Mouse (Mus musculus): ENCODE data around the gene Dhdds.

Dhdds gene

GRCm38 (mm10) chr4:134000466-134001438, at the start of gene Dhdds:
Gene Dhdds, minus strand, starts transcription at chr4:134000918.
- peak; percentile 85 to 94 for DNase-seq (ENCODE audit: low spot score in 2 of 2)

DNA sequence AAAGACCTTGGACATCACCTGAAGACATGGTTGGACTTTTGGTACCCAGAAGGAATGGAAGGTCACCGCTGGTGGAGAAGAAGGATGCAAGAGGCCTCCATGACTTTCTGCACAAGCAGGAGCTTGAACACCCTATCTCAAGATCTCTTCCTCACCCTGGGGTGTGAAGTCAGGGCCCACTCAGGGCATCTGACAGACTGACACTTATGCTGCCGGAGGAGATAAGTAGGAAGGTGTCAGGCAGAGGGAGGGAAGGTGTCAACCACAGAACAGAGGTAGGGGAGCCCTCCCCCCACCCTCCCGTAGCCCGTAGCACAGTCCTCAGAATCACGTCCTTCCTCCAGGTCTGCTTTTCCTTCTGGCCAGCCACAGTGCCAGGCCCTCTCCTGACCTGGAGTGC, 46.9 kb upstream of the Dhdds start:
- no peak for DNase-seq (ENCODE audit: low spot score in 2 of 2)

DNA sequence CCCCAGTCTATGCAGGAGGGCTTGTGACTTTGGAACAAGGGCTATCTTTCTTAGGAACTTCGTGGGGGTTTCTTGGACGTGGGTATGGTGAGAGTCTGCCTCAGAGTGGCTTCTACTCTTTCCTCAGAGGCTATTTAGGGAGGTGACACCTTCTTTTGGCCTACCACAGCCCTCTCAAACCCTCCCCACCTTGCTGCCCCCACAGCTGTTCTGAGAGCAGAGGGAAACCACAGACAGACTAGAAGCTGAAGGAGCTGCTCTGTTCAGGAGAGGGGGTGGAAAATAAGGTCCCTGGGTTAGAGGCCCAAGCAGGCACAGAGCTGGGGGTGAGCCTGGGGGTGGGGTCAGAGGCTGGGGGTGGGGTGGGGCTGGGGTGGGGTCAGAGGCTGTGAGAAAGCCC, 42.3 kb upstream of the Dhdds start:
- DNase-seq (ENCODE audit: low spot score in 2 of 2), result no peak

GRCm38 (mm10) chr4:134041317-134042123, 40.8 kb upstream of the Dhdds start:
- DNase-seq (ENCODE audit: low spot score in 2 of 2), result no peak

DNA sequence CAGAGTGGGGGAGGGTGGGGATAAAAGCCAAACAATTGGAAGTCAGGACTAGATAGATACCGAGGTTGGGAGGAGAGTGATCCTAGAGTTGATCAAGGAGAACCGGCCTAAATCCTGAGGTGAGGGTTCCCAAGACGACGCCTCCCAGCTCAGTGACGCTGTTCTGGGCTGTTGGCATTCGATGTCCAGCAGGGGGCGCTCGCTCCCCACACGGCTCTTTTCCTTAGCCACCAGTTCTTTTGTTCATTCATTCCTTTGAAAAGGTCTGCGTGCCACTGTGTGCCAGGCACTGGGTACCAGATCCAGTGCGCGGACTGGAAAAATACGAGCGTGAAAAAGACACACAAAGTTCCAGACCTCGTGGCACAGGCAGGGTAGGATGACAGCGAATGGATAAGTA, 35.2 kb upstream of the Dhdds start:
- DNase-seq (ENCODE audit: low spot score in 2 of 2), result peak; percentile 66 to 81

DNA sequence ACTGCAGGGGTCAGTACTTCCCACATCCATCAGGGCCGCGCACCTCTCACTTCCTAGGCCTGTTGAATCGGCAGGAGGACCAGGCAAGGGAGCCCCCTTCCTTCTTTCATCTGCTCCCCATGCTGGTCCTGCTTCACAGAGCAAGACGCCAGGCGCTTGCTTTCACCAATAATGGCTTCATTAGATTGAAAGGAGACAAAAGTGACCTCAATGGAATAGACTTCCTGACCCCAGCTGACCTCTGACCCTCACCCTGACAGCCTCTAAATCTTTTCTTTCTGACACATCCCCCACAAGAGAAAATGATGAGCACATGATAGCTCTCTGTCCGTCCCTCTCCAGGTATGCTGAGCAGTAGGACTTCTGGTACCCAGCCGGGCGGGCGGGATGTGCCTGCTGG, 25.1 kb upstream of the Dhdds start:
- DNase-seq (ENCODE audit: low spot score in 2 of 2), result no peak

GRCm38 (mm10) chr4:134020621-134021020, 19.9 kb upstream of the Dhdds start:
- DNase-seq (ENCODE audit: low spot score in 2 of 2), result peak in 1 of 2 experiments; percentile 43

GRCm38 (mm10) chr4:134019641-134020351, 19.1 kb upstream of the Dhdds start:
- peak in 1 of 2 experiments; percentile 42 for DNase-seq (ENCODE audit: low spot score in 2 of 2)

- DNase-seq (ENCODE audit: low spot score in 2 of 2), result no peak
These were observed 18.5 kb upstream of the Dhdds start for GRCm38 (mm10) chr4:134019210-134019609.

DNA sequence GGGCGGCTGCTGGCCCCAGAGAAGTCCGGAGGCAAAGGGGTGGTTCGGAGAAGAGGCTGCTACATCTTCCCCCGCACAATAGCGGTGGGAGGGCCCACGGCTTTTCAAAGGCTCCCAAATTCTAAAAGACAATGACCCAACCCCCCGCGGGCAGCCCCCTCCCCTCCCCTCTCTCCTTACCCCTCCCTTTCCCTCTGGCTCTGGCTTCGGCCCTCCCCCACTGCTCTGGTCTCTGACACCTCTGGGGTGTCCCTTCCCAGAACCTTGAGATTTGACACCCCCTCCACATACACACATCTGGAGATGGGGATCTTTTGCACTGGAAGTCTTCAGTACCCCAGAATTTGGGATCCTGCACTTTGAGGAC, 18.0 kb upstream of the Dhdds start, which contains the start of gene Lin28a:
TSS of gene Lin28a (minus strand) at position 63 of the 367 bp plus-strand sequence.
- no peak for DNase-seq (ENCODE audit: low spot score in 2 of 2)

DNA sequence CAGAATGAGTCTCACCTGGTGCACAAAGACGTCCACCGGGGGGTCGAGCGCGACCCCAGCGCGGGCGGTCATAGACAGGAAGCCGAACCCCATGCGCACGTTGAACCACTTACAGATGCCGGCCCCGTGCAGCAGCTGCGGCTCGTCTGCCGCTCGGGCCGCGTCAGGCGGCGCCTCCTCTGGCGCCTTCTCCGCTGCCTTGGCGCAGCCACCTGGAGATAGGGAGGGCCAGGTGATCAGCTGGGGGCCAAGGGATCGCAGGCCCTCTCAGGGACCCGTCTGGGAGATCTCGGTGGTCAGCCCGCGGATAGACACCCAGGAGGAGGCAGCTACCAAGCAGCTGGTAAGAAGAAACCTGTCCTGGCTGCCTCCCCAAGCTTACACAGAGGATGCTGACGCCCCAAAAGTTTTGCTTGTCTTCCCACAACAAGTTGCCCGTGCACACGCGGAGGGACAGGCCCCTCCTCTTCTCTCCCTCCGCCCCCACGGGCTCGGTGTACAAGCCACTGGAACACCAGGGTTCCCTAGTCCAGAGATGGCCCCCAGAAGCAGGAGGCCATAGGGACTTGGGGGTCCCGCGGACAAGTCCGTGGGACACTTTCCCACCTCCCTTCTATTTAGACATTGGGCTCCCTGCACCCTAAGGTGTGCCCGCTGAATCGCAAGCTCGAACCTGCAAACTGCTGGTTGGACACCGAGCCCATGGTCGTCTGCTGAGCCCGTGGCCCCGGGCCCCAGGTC, 17.5 kb upstream of the Dhdds start:
- DNase-seq (ENCODE audit: low spot score in 2 of 2), result no peak

GRCm38 (mm10) chr4:134017201-134017865, 16.6 kb upstream of the Dhdds start:
- DNase-seq (ENCODE audit: low spot score in 2 of 2), result no peak

DNA sequence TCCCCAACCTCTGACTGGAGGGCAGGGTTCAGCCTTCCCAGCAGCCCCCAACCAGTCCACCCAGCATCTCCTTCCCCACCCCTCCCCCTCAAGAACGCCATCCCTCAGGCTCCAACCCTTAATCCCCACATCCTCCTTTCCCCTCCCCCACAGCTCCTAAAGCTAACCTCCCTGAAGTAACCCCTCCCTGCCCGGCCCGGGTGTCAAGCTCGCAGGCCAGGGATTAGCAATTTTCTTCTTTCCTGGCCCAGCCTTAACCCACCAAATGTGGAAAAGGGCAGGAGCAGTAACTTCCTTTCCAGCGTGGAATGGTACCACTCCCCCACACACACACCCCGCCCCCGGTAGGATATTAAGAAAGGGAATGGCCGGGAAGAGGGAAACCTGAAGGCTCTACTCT, 16.0 kb upstream of the Dhdds start:
- no peak for DNase-seq (ENCODE audit: low spot score in 2 of 2)

- DNase-seq (ENCODE audit: low spot score in 2 of 2), result no peak
These were observed 15.5 kb upstream of the Dhdds start for GRCm38 (mm10) chr4:134016208-134016607.

- no peak for DNase-seq (ENCODE audit: low spot score in 2 of 2)
These were observed 12.3 kb upstream of the Dhdds start for GRCm38 (mm10) chr4:134012858-134013528.

- DNase-seq (ENCODE audit: low spot score in 2 of 2), result no peak
These were observed 11.0 kb upstream of the Dhdds start for GRCm38 (mm10) chr4:134011450-134012414.

DNA sequence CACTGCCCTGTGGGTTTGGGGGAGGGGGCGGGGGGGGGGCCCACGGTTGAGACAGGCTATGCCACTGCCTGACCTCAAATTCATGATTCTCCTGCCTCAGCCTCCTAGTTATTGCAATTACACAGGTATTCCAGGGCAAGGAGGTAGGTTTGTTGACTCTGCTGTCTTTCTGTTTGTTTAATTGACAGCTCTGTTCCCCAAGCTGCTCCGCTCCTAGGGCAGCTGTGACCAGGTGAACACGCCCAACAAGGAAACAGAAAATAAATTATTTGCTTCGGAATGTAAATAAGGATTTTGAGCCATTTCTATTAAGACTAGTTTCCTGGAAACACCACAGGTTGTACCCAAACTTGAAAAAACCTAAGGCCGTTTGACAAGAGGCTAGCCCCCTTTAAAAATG, 9.0 kb upstream of the Dhdds start:
- DNase-seq (ENCODE audit: low spot score in 2 of 2), result no peak

- DNase-seq (ENCODE audit: low spot score in 2 of 2), result no peak
These were observed 6.1 kb upstream of the Dhdds start for GRCm38 (mm10) chr4:134006845-134007244.

Measured in cerebellum, postnatal 4 days (tissue).